Mouse (Mus musculus): ENCODE data around the gene Tekt2. TPM values are rescaled to one million over a fixed set of nuclear protein-coding genes. Genes with fewer than 3 reads are reported as not detected.

Gene Tekt2
- polyA plus RNA-seq, 1 experiment from 2014 or later: 0.17 TPM

GRCm38 (mm10) chr4:126301584-126302309 lies 23.7 kb downstream of the Tekt2 start:
- H3K9ac ChIP-seq (ENCODE audit: low read depth, low read length): no peak overlapping the region

DNA sequence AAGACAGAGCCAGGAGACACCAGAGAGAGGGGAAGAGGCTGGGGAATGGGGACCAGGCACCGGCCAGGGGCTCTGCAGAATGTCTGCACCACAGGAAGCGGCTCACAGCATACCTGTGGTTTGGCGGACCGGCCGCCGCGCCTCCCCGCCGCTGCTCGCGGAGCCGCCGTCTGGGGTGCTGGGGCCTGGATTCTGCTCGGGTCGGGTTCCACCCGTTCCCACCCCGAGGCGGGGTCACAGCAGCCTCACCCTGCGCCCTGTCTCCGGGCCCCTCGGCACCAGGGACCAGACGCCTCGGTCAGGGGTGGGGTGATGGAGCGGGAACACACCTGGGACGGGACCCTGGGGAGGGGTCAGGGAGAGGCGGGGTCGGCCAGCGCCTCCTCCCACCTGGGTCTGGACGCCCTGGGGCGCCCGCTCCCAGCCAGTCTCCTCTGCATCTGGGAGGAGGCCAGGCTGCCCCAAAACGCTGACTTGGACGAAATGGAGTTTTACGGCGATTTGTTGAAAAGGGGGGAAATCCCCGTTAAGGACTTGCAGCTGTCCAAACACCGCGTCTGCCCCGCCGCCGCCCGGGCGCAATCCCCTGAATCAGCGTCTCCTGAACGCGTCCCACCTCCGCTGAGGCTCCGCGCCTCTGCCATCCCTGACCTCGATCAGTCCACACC lies 24.4 kb downstream of the Tekt2 start:
- H3K27ac ChIP-seq (ENCODE audit: low read length): no peak overlapping the region
- no peaks in the 10 kb centered on the region; the same call in 1 of the 2 replicates for H3K9me3 ChIP-seq (replicated peaks; ENCODE audit: control insufficient read depth, low read length)
- H3K9ac ChIP-seq (ENCODE audit: low read depth, low read length): no peak overlapping the region
- H3K4me2 ChIP-seq (ENCODE audit: low read depth, low read length): peak overlapping the region; percentile 42
- H3K27me3 ChIP-seq (ENCODE audit: control insufficient read depth, insufficient read depth, low read depth, low read length): peaks cover 60% of the 10 kb centered on the region
- H3K4me1 ChIP-seq (ENCODE audit: control insufficient read depth, low read depth, low read length): peaks cover 4% of the 10 kb centered on the region
- H3K4me3 ChIP-seq (ENCODE audit: low read depth, low read length): peak overlapping the region; percentile 24
- no peak for ATAC-seq (ENCODE audit: low read depth)
- H3K36me3 ChIP-seq (ENCODE audit: control insufficient read depth, insufficient read depth): no peaks in the 10 kb centered on the region
- 2% methylated on average over 50 of the region's 50 CpGs for WGBS (ENCODE audit: insufficient replicate concordance)

More at GRCm38 (mm10) chr4:126301584-126302309, 23.7 kb downstream of the Tekt2 start:
- peaks cover 53% of the 10 kb centered on the region for H3K27me3 ChIP-seq (ENCODE audit: control insufficient read depth, insufficient read depth, low read depth, low read length)
- no peak overlapping the region for H3K27ac ChIP-seq (ENCODE audit: low read length)
- no peak overlapping the region for H3K4me3 ChIP-seq (ENCODE audit: low read depth, low read length)
- H3K9me3 ChIP-seq (replicated peaks; ENCODE audit: control insufficient read depth, low read length): no peaks in the 10 kb centered on the region; the same call in 1 of the 2 replicates
- H3K4me1 ChIP-seq (ENCODE audit: control insufficient read depth, low read depth, low read length): peaks cover 4% of the 10 kb centered on the region
- ATAC-seq (ENCODE audit: low read depth): no peak
- H3K4me2 ChIP-seq (ENCODE audit: low read depth, low read length): 0 out of 2 replicates have a peak overlapping the region, but pooled peaks have one; percentile 42
- 7% methylated on average over 27 of the region's 27 CpGs for WGBS (ENCODE audit: insufficient replicate concordance)
- H3K36me3 ChIP-seq (ENCODE audit: control insufficient read depth, insufficient read depth): no peaks in the 10 kb centered on the region

- H3K27ac ChIP-seq (ENCODE audit: low read length): no peak overlapping the region
- 0 out of 2 replicates have a peak overlapping the region, but pooled peaks have one; percentile 8 for H3K9ac ChIP-seq (ENCODE audit: low read depth, low read length)
- H3K9me3 ChIP-seq (replicated peaks; ENCODE audit: control insufficient read depth, low read length): no peaks in the 10 kb centered on the region
- H3K36me3 ChIP-seq (ENCODE audit: control insufficient read depth, insufficient read depth): no peaks in the 10 kb centered on the region
- H3K4me2 ChIP-seq (ENCODE audit: low read depth, low read length): peak overlapping the region; percentile 53
- H3K4me1 ChIP-seq (ENCODE audit: control insufficient read depth, low read depth, low read length): peaks cover 4% of the 10 kb centered on the region
- 2% methylated on average over 34 of the region's 34 CpGs for WGBS (ENCODE audit: insufficient replicate concordance)
- peaks cover 47% of the 10 kb centered on the region for H3K27me3 ChIP-seq (ENCODE audit: control insufficient read depth, insufficient read depth, low read depth, low read length)
- H3K4me3 ChIP-seq (ENCODE audit: low read depth, low read length): peak overlapping the region; percentile 27; the same call in 1 of the 2 replicates
- no peak for ATAC-seq (ENCODE audit: low read depth)
These were observed 28.8 kb downstream of the Tekt2 start for GRCm38 (mm10) chr4:126296617-126297101.

GRCm38 (mm10) chr4:126295937-126296336 lies 29.6 kb downstream of the Tekt2 start:
- H3K9ac ChIP-seq (ENCODE audit: low read depth, low read length): no peak overlapping the region
- no peaks in the 10 kb centered on the region for H3K36me3 ChIP-seq (ENCODE audit: control insufficient read depth, insufficient read depth)
- no peak overlapping the region for H3K4me2 ChIP-seq (ENCODE audit: low read depth, low read length)
- peaks cover 40% of the 10 kb centered on the region for H3K27me3 ChIP-seq (ENCODE audit: control insufficient read depth, insufficient read depth, low read depth, low read length)
- WGBS (ENCODE audit: insufficient replicate concordance): 35% methylated on average over 4 of the region's 4 CpGs
- H3K27ac ChIP-seq (ENCODE audit: low read length): no peak overlapping the region
- no peaks in the 10 kb centered on the region for H3K9me3 ChIP-seq (replicated peaks; ENCODE audit: control insufficient read depth, low read length)
- H3K4me3 ChIP-seq (ENCODE audit: low read depth, low read length): no peak overlapping the region
- H3K4me1 ChIP-seq (ENCODE audit: control insufficient read depth, low read depth, low read length): peaks cover 4% of the 10 kb centered on the region
- ATAC-seq (ENCODE audit: low read depth): no peak

DNA sequence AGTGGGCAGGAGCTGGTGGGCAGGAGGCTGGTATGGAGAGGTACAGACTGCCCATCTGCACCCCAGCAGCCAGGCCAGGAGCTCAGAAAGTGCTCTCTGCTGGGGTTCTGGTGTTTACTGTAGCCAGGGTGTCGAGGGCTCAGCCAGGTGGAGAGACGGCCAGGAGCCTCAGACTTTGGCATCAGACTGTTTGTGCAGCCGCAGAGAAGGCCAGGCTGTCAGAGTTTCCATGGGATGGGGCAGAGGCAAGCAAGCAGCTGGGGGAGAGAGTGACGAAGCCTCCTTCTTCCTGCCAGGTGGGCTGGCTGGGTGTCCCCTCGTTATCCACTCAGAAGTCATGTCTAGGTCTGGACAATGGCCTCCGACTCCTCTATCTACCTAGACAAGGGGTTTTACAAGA lies 30.3 kb downstream of the Tekt2 start:
- WGBS (ENCODE audit: insufficient replicate concordance): 49% methylated on average over 6 of the region's 6 CpGs
- no peak overlapping the region for H3K27ac ChIP-seq (ENCODE audit: low read length)
- ATAC-seq (ENCODE audit: low read depth): peak; percentile 64
- no peak overlapping the region for H3K4me3 ChIP-seq (ENCODE audit: low read depth, low read length)
- peaks cover 32% of the 10 kb centered on the region for H3K27me3 ChIP-seq (ENCODE audit: control insufficient read depth, insufficient read depth, low read depth, low read length)
- no peaks in the 10 kb centered on the region for H3K36me3 ChIP-seq (ENCODE audit: control insufficient read depth, insufficient read depth)
- H3K4me2 ChIP-seq (ENCODE audit: low read depth, low read length): no peak overlapping the region
- H3K9ac ChIP-seq (ENCODE audit: low read depth, low read length): no peak overlapping the region
- peaks cover 4% of the 10 kb centered on the region for H3K4me1 ChIP-seq (ENCODE audit: control insufficient read depth, low read depth, low read length)
- no peaks in the 10 kb centered on the region for H3K9me3 ChIP-seq (replicated peaks; ENCODE audit: control insufficient read depth, low read length)

GRCm38 (mm10) chr4:126291196-126291595 lies 34.3 kb downstream of the Tekt2 start:
- ATAC-seq (ENCODE audit: low read depth): no peak
- 48% methylated on average over 13 of the region's 13 CpGs for WGBS (ENCODE audit: insufficient replicate concordance)

GRCm38 (mm10) chr4:126290314-126290713 lies 35.2 kb downstream of the Tekt2 start:
- H3K27me3 ChIP-seq (ENCODE audit: control insufficient read depth, insufficient read depth, low read depth, low read length): peaks cover 34% of the 10 kb centered on the region
- H3K9me3 ChIP-seq (replicated peaks; ENCODE audit: control insufficient read depth, low read length): no peaks in the 10 kb centered on the region
- no peak for ATAC-seq (ENCODE audit: low read depth)
- H3K36me3 ChIP-seq (ENCODE audit: control insufficient read depth, insufficient read depth): no peaks in the 10 kb centered on the region
- no peak overlapping the region for H3K4me2 ChIP-seq (ENCODE audit: low read depth, low read length)
- H3K9ac ChIP-seq (ENCODE audit: low read depth, low read length): no peak overlapping the region
- H3K4me1 ChIP-seq (ENCODE audit: control insufficient read depth, low read depth, low read length): peaks cover 2% of the 10 kb centered on the region
- no peak overlapping the region for H3K4me3 ChIP-seq (ENCODE audit: low read depth, low read length)
- 72% methylated on average over 8 of the region's 8 CpGs for WGBS (ENCODE audit: insufficient replicate concordance)
- no peak overlapping the region for H3K27ac ChIP-seq (ENCODE audit: low read length)

More at GRCm38 (mm10) chr4:126291196-126291595, 34.3 kb downstream of the Tekt2 start:
- Histone ChIP-seq H3K4me2 (ENCODE audit: low read depth, low read length) (no peak overlapping the region), H3K4me3 (ENCODE audit: low read depth, low read length) (no peak overlapping the region), H3K27ac (ENCODE audit: low read length) (no peak overlapping the region), H3K36me3 (ENCODE audit: control insufficient read depth, insufficient read depth) (no peaks in the 10 kb centered on the region), H3K27me3 (ENCODE audit: control insufficient read depth, insufficient read depth, low read depth, low read length) (peaks cover 32% of the 10 kb centered on the region), H3K9ac (ENCODE audit: low read depth, low read length) (no peak overlapping the region), H3K4me1 (ENCODE audit: control insufficient read depth, low read depth, low read length) (peaks cover 2% of the 10 kb centered on the region), H3K9me3 (replicated peaks; ENCODE audit: control insufficient read depth, low read length) (no peaks in the 10 kb centered on the region)

DNA sequence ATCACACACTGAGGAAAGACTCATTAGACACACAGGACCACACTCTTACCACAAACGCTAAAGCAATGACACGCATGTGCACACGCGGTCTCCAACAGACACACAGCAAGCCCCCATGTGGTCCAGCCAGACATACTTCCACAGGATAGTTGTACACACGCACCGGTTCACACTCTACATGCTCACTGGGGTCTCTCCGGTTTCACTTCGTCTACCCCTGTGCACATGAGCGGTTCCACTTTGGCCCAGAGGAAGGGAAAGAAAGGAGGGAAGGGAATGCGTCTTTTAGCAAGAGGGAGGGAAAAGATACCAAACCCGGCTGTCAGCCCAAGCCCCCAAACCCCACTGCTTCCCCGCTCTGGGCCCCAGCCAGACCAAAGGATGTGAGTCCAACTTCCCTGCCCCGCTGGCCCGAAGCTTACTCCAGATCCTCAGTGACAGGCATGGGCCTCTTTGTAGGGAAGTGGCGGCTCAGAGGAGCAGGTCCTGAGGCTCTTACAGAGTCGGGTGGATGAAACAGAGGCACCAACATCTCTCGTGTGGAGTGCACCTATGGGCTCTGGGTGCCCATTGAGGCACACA lies 37.3 kb downstream of the Tekt2 start:
- Histone ChIP-seq H3K36me3 (ENCODE audit: control insufficient read depth, insufficient read depth) (no peaks in the 10 kb centered on the region), H3K4me2 (ENCODE audit: low read depth, low read length) (no peak overlapping the region), H3K9ac (ENCODE audit: low read depth, low read length) (no peak overlapping the region), H3K9me3 (replicated peaks; ENCODE audit: control insufficient read depth, low read length) (no peaks in the 10 kb centered on the region), H3K27me3 (ENCODE audit: control insufficient read depth, insufficient read depth, low read depth, low read length) (peaks cover 40% of the 10 kb centered on the region), H3K4me3 (ENCODE audit: low read depth, low read length) (no peak overlapping the region), H3K4me1 (ENCODE audit: control insufficient read depth, low read depth, low read length) (peaks cover 2% of the 10 kb centered on the region), H3K27ac (ENCODE audit: low read length) (no peak overlapping the region)
- WGBS (ENCODE audit: insufficient replicate concordance): 29% methylated on average over 17 of the region's 17 CpGs
- no peak for ATAC-seq (ENCODE audit: low read depth)
